Mouse (Mus musculus): ENCODE measurements at regions not wholly inside any gene's neighbourhood (a gene's known extent, or its start where the extent isn't known, plus 50 kb on each side); places are given as distances from the start of the nearest gene placed in this dataset.

DNA sequence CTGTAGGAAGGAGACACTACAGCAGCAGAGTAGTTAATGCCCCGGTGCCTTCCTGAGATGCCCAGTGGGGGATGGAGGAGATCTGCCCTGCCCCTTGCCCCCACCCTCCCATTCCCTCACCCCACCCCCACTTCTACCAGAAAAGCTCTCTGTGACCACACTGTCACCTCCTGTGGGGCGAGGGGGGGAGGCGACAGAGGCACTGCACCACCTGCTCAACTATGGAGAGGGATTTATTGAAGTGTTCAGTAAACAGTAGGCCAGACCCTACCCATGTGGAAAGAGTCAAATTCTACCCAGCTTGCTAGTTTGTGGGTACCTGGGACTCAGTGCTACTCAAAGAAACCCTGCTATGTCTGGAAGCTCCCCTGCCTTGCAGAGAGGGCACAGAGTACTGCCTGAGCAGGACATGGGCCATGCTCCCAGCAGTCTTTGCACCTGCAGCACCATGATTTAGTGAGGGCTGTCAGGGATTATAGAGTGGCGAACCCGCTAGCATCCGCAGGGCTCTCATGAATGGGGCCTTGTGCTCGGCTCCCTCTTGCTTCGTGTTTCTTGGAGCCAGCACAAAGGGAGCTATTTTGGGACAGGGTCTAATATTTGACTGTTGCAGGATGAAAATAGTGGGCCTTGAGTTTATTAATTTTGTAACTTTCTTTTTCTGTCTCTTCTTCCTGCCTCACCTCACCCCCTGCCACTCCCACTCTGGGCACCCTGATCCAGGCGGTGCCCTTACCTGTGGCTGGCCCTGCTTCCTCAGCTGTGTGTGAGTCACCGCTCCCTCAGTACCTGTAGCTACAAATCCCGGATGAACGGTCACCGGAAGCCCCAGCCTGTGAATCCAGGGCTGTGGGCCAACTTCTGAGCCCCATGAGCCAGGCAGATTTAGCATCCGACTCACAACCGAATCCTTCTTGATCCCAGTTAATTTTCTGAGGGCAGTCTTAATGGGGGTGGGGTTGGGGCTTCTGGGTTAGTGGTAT is 218.2 kb downstream of the Cdc5l start:
- H3K79me3 ChIP-seq (ENCODE audit: low read depth): no peaks in the 10 kb centered on the region
- H3K4me3 ChIP-seq (ENCODE audit: insufficient read depth, poor library complexity, severe bottlenecking): no peak overlapping the region
- no peak for TF ChIP-seq CTCF (IDR thresholded peaks at IDR 0.05; ENCODE audit: control insufficient read depth, insufficient read depth, insufficient read length)
- TF ChIP-seq MYOG (IDR thresholded peaks at IDR 0.05; ENCODE audit: control insufficient read depth, extremely low read depth, insufficient read length): no peak
- TF ChIP-seq CEBPB (IDR thresholded peaks at IDR 0.05; ENCODE audit: low read depth): no peak
- TF ChIP-seq MAX (IDR thresholded peaks at IDR 0.05): no peak
- no peak for TF ChIP-seq MYOD1 (IDR thresholded peaks at IDR 0.05; ENCODE audit: control insufficient read depth, insufficient read length, low read depth)
- TF ChIP-seq FOSL1 (IDR thresholded peaks at IDR 0.05; ENCODE audit: insufficient read depth, low read length, poor library complexity, severe bottlenecking): no peak
- no peak for TF ChIP-seq USF1 (IDR thresholded peaks at IDR 0.05; ENCODE audit: low read depth)
- H3K27me3 ChIP-seq (ENCODE audit: control insufficient read depth, insufficient read depth, insufficient read length): no peaks in the 10 kb centered on the region
- H3K79me2 ChIP-seq (ENCODE audit: control insufficient read depth, insufficient read depth): no peaks in the 10 kb centered on the region
- H3K36me3 ChIP-seq (ENCODE audit: control insufficient read depth, insufficient read depth): no peaks in the 10 kb centered on the region
- no peak overlapping the region for H3ac ChIP-seq (ENCODE audit: control insufficient read depth, insufficient read length, low read depth)

GRCm38 (mm10) chr17:45210984-45211383 is 222.6 kb downstream of the Cdc5l start:
- Histone ChIP-seq H3ac (ENCODE audit: control insufficient read depth, insufficient read length, low read depth) (no peak overlapping the region), H3K36me3 (ENCODE audit: control insufficient read depth, insufficient read depth) (no peaks in the 10 kb centered on the region), H3K79me2 (ENCODE audit: control insufficient read depth, insufficient read depth) (no peaks in the 10 kb centered on the region), H3K79me3 (ENCODE audit: low read depth) (no peaks in the 10 kb centered on the region), H3K27me3 (ENCODE audit: control insufficient read depth, insufficient read depth, insufficient read length) (no peaks in the 10 kb centered on the region), H3K4me3 (ENCODE audit: insufficient read depth, poor library complexity, severe bottlenecking) (no peak overlapping the region)
- no peak for TF ChIP-seq USF1 (IDR thresholded peaks at IDR 0.05; ENCODE audit: low read depth)
- TF ChIP-seq CEBPB (IDR thresholded peaks at IDR 0.05; ENCODE audit: low read depth): no peak
- TF ChIP-seq FOSL1 (IDR thresholded peaks at IDR 0.05; ENCODE audit: insufficient read depth, low read length, poor library complexity, severe bottlenecking): no peak
- no peak for TF ChIP-seq MYOG (IDR thresholded peaks at IDR 0.05; ENCODE audit: control insufficient read depth, extremely low read depth, insufficient read length)
- no peak for TF ChIP-seq CTCF (IDR thresholded peaks at IDR 0.05; ENCODE audit: control insufficient read depth, insufficient read depth, insufficient read length)
- TF ChIP-seq MYOD1 (IDR thresholded peaks at IDR 0.05; ENCODE audit: control insufficient read depth, insufficient read length, low read depth): no peak
- no peak for TF ChIP-seq MAX (IDR thresholded peaks at IDR 0.05)

- Histone ChIP-seq H3K27me3 (ENCODE audit: control insufficient read depth, insufficient read depth, insufficient read length) (no peaks in the 10 kb centered on the region), H3K36me3 (ENCODE audit: control insufficient read depth, insufficient read depth) (no peaks in the 10 kb centered on the region), H3K79me2 (ENCODE audit: control insufficient read depth, insufficient read depth) (no peaks in the 10 kb centered on the region), H3K79me3 (ENCODE audit: low read depth) (no peaks in the 10 kb centered on the region), H3ac (ENCODE audit: control insufficient read depth, insufficient read length, low read depth) (no peak overlapping the region), H3K4me3 (ENCODE audit: insufficient read depth, poor library complexity, severe bottlenecking) (no peak overlapping the region)
- TF ChIP-seq USF1 (IDR thresholded peaks at IDR 0.05; ENCODE audit: low read depth): no peak
- no peak for TF ChIP-seq CEBPB (IDR thresholded peaks at IDR 0.05; ENCODE audit: low read depth)
- no peak for TF ChIP-seq MAX (IDR thresholded peaks at IDR 0.05)
- TF ChIP-seq CTCF (IDR thresholded peaks at IDR 0.05; ENCODE audit: control insufficient read depth, insufficient read depth, insufficient read length): no peak
- no peak for TF ChIP-seq MYOD1 (IDR thresholded peaks at IDR 0.05; ENCODE audit: control insufficient read depth, insufficient read length, low read depth)
- TF ChIP-seq FOSL1 (IDR thresholded peaks at IDR 0.05; ENCODE audit: insufficient read depth, low read length, poor library complexity, severe bottlenecking): no peak
- no peak for TF ChIP-seq MYOG (IDR thresholded peaks at IDR 0.05; ENCODE audit: control insufficient read depth, extremely low read depth, insufficient read length)
Observed at GRCm38 (mm10) chr17:45209387-45209663, 224.2 kb downstream of the Cdc5l start.

GRCm38 (mm10) chr17:45208596-45209386 is 224.7 kb downstream of the Cdc5l start:
- TF ChIP-seq MAX (IDR thresholded peaks at IDR 0.05) (no peak), CEBPB (IDR thresholded peaks at IDR 0.05; ENCODE audit: low read depth) (no peak), MYOD1 (IDR thresholded peaks at IDR 0.05; ENCODE audit: control insufficient read depth, insufficient read length, low read depth) (no peak), MYOG (IDR thresholded peaks at IDR 0.05; ENCODE audit: control insufficient read depth, extremely low read depth, insufficient read length) (no peak)
- Histone ChIP-seq H3K36me3 (ENCODE audit: control insufficient read depth, insufficient read depth) (no peaks in the 10 kb centered on the region), H3K79me3 (ENCODE audit: low read depth) (no peaks in the 10 kb centered on the region), H3ac (ENCODE audit: control insufficient read depth, insufficient read length, low read depth) (no peak overlapping the region), H3K79me2 (ENCODE audit: control insufficient read depth, insufficient read depth) (no peaks in the 10 kb centered on the region), H3K4me3 (ENCODE audit: insufficient read depth, poor library complexity, severe bottlenecking) (no peak overlapping the region), H3K27me3 (ENCODE audit: control insufficient read depth, insufficient read depth, insufficient read length) (no peaks in the 10 kb centered on the region)

GRCm38 (mm10) chr17:45195779-45196178 is 237.8 kb downstream of the Cdc5l start:
- no peaks in the 10 kb centered on the region for H3K36me3 ChIP-seq (ENCODE audit: control insufficient read depth, insufficient read depth)
- H3K79me2 ChIP-seq (ENCODE audit: control insufficient read depth, insufficient read depth): no peaks in the 10 kb centered on the region
- H3K4me3 ChIP-seq (ENCODE audit: insufficient read depth, poor library complexity, severe bottlenecking): peak overlapping the region; percentile 6
- no peaks in the 10 kb centered on the region for H3K79me3 ChIP-seq (ENCODE audit: low read depth)
- TF ChIP-seq CTCF (IDR thresholded peaks at IDR 0.05; ENCODE audit: control insufficient read depth, insufficient read depth, insufficient read length): no peak
- no peak for TF ChIP-seq FOSL1 (IDR thresholded peaks at IDR 0.05; ENCODE audit: insufficient read depth, low read length, poor library complexity, severe bottlenecking)
- no peak for TF ChIP-seq CEBPB (IDR thresholded peaks at IDR 0.05; ENCODE audit: low read depth)
- TF ChIP-seq USF1 (IDR thresholded peaks at IDR 0.05; ENCODE audit: low read depth): no peak
- no peak for TF ChIP-seq MAX (IDR thresholded peaks at IDR 0.05)
- TF ChIP-seq MYOG (IDR thresholded peaks at IDR 0.05; ENCODE audit: control insufficient read depth, extremely low read depth, insufficient read length): no peak
- TF ChIP-seq MYOD1 (IDR thresholded peaks at IDR 0.05; ENCODE audit: control insufficient read depth, insufficient read length, low read depth): no peak
- no peaks in the 10 kb centered on the region for H3K27me3 ChIP-seq (ENCODE audit: control insufficient read depth, insufficient read depth, insufficient read length)
- H3ac ChIP-seq (ENCODE audit: control insufficient read depth, insufficient read length, low read depth): no peak overlapping the region
